Mouse (Mus musculus): ENCODE measurements around the gene Rnls. TPM values are rescaled to one million over a fixed set of nuclear protein-coding genes. Genes with fewer than 3 reads are reported as not detected.

The Rnls gene
- polyA plus RNA-seq, 1 experiment from 2014 or later, result 6.3 TPM

GRCm38 (mm10) chr19:33299726-33300292 lies 92.3 kb downstream of the Rnls start:
- Histone ChIP-seq H3K36me3 (no peaks in the 10 kb centered on the region), H3K9me3 (no peaks in the 10 kb centered on the region), H3K27me3 (no peaks in the 10 kb centered on the region), H3K27ac (no peak overlapping the region), H3K9ac (no peak overlapping the region), H3K4me3 (no peak overlapping the region), H3K4me2 (no peak overlapping the region), H3K4me1 (no peaks in the 10 kb centered on the region)
- WGBS, result 54% methylated on average over 3 of the region's 3 CpGs
- no peak for ATAC-seq (ENCODE audit: insufficient number of reproducible peaks, low FRiP score, low TSS enrichment, low read depth)

DNA sequence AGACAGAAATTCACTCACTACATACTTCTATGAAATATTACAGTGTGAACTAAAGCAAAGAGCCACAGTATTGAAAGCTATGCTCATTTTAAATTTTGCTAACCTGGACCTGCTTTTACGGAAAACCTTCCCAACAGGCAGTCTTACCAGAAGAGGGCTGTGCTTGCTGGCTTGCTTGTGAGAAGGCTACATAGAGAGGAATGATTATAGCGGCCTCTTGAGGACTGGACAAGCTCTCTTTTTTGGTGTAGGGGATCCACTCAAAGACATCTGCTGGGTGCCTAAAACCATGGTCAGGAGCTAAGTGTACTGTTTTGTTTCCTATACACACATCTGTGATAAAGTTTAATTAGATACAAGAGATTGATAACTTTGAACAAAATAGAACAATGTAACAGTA lies 95.8 kb downstream of the Rnls start:
- 37% methylated on average over 2 of the region's 2 CpGs for WGBS
- no peaks in the 10 kb centered on the region for H3K36me3 ChIP-seq
- no peaks in the 10 kb centered on the region for H3K27me3 ChIP-seq
- H3K4me2 ChIP-seq, result no peak overlapping the region
- H3K9me3 ChIP-seq, result no peaks in the 10 kb centered on the region
- no peak overlapping the region for H3K9ac ChIP-seq
- H3K4me3 ChIP-seq, result no peak overlapping the region
- no peak overlapping the region for H3K27ac ChIP-seq
- no peaks in the 10 kb centered on the region for H3K4me1 ChIP-seq
- ATAC-seq (ENCODE audit: insufficient number of reproducible peaks, low FRiP score, low TSS enrichment, low read depth), result no peak

DNA sequence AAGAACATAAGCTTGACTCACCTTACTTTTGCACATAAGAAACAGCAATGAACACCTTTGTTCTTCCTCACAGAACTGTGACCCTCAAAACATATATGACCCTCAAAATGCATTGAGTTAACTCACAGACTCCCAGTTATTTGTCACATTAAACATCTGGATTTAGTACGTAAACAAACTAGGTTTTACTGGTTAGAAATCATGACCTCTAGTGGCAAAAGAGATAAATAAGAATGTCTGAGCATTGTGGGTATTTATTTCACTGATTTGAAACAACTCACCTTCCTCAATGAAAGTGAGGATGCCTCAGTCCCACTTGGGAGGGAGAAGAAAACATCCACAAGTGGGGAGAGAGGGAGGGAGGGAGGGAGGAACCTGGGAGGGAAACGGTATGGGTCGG lies 109.1 kb downstream of the Rnls start:
- 56% methylated on average over 3 of the region's 3 CpGs for WGBS
- H3K9ac ChIP-seq, result no peak overlapping the region
- no peak for ATAC-seq (ENCODE audit: insufficient number of reproducible peaks, low FRiP score, low TSS enrichment, low read depth)
- no peaks in the 10 kb centered on the region for H3K9me3 ChIP-seq
- H3K4me3 ChIP-seq, result no peak overlapping the region
- H3K4me1 ChIP-seq, result no peaks in the 10 kb centered on the region
- H3K27me3 ChIP-seq, result 0 out of 2 replicates have a peak, but pooled peaks cover 5% of the 10 kb centered on the region
- no peak overlapping the region for H3K4me2 ChIP-seq
- H3K36me3 ChIP-seq, result no peaks in the 10 kb centered on the region
- H3K27ac ChIP-seq, result no peak overlapping the region

GRCm38 (mm10) chr19:33276421-33276820 lies 115.7 kb downstream of the Rnls start:
- Histone ChIP-seq H3K27me3 (peaks cover 5% of the 10 kb centered on the region; the same call in 1 of the 2 replicates), H3K4me1 (no peaks in the 10 kb centered on the region; the same call in 1 of the 2 replicates), H3K4me2 (no peak overlapping the region), H3K36me3 (no peaks in the 10 kb centered on the region), H3K4me3 (no peak overlapping the region), H3K9ac (no peak overlapping the region), H3K27ac (no peak overlapping the region), H3K9me3 (no peaks in the 10 kb centered on the region)
- ATAC-seq (ENCODE audit: insufficient number of reproducible peaks, low FRiP score, low TSS enrichment, low read depth), result no peak
- WGBS, result 82% methylated on average over 1 of the region's 1 CpGs

DNA sequence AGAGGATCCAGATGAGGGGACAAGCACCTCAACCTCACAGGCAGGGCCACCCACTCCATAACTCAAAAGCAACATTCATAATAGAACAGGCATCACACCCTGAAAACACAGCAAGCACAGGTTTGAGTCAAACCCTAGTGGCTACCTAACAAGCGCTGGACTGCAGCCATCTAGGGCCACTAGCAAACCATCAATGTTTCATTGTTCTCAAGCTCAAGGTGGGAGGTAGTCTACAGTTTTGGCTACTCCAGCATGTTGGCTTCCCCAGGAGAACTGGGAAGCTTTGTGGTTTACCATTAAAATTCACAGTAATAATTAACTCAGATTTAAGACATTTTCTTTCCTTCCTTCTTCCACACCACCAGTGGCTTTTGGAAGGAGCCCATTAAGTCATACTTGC lies 118.4 kb downstream of the Rnls start:
- no peak for ATAC-seq (ENCODE audit: insufficient number of reproducible peaks, low FRiP score, low TSS enrichment, low read depth)
- peaks cover 2% of the 10 kb centered on the region; the same call in 1 of the 2 replicates for H3K27me3 ChIP-seq
- no peak overlapping the region for H3K4me3 ChIP-seq
- no peaks in the 10 kb centered on the region for H3K36me3 ChIP-seq
- WGBS, result 64% methylated on average over 1 of the region's 1 CpGs
- H3K4me2 ChIP-seq, result no peak overlapping the region
- no peaks in the 10 kb centered on the region for H3K9me3 ChIP-seq
- no peak overlapping the region for H3K27ac ChIP-seq
- no peaks in the 10 kb centered on the region; the same call in 1 of the 2 replicates for H3K4me1 ChIP-seq
- H3K9ac ChIP-seq, result no peak overlapping the region

- no peak overlapping the region for H3K4me2 ChIP-seq
- no peaks in the 10 kb centered on the region; the same call in 1 of the 2 replicates for H3K27me3 ChIP-seq
- H3K4me3 ChIP-seq, result no peak overlapping the region
- no peak for ATAC-seq (ENCODE audit: insufficient number of reproducible peaks, low FRiP score, low TSS enrichment, low read depth)
- H3K36me3 ChIP-seq, result no peaks in the 10 kb centered on the region
- WGBS, result 28% methylated on average over 2 of the region's 2 CpGs
- H3K27ac ChIP-seq, result no peak overlapping the region
- no peaks in the 10 kb centered on the region for H3K9me3 ChIP-seq
- no peaks in the 10 kb centered on the region; the same call in 1 of the 2 replicates for H3K4me1 ChIP-seq
- H3K9ac ChIP-seq, result no peak overlapping the region
Measured at GRCm38 (mm10) chr19:33271571-33271970, 120.5 kb downstream of the Rnls start.

GRCm38 (mm10) chr19:33270231-33270630 lies 121.9 kb downstream of the Rnls start:
- H3K27me3 ChIP-seq, result no peaks in the 10 kb centered on the region; the same call in 1 of the 2 replicates
- no peaks in the 10 kb centered on the region for H3K9me3 ChIP-seq
- no peak overlapping the region for H3K9ac ChIP-seq
- no peak overlapping the region for H3K4me3 ChIP-seq
- H3K36me3 ChIP-seq, result no peaks in the 10 kb centered on the region
- H3K4me2 ChIP-seq, result no peak overlapping the region
- 77% methylated on average over 2 of the region's 2 CpGs for WGBS
- no peaks in the 10 kb centered on the region; the same call in 1 of the 2 replicates for H3K4me1 ChIP-seq
- no peak overlapping the region for H3K27ac ChIP-seq
- ATAC-seq (ENCODE audit: insufficient number of reproducible peaks, low FRiP score, low TSS enrichment, low read depth), result no peak

DNA sequence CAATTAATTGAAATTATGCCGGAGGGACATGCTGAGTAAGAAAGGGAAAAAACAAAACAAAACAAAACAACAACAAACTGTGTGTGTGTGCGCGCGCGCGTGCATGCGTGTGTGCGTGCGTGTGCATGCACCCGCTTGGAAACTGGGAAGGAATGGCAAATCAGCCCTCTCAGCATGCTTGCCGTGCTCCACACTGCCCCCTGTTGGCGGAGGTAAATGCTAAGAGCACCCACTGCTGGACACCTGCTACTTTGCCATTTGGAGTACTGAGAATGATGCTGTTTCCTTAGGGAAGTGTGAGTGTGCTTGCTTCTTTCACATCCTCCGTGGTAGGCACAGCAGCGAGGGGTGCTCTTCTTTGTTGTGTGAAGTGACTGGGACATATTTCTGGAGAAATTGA lies 124.1 kb downstream of the Rnls start:
- no peaks in the 10 kb centered on the region for H3K36me3 ChIP-seq
- WGBS, result 85% methylated on average over 14 of the region's 14 CpGs
- H3K27me3 ChIP-seq, result no peaks in the 10 kb centered on the region
- no peak overlapping the region for H3K4me2 ChIP-seq
- no peak for ATAC-seq (ENCODE audit: insufficient number of reproducible peaks, low FRiP score, low TSS enrichment, low read depth)
- no peaks in the 10 kb centered on the region for H3K9me3 ChIP-seq
- H3K4me3 ChIP-seq, result no peak overlapping the region
- no peaks in the 10 kb centered on the region for H3K4me1 ChIP-seq
- no peak overlapping the region for H3K9ac ChIP-seq
- H3K27ac ChIP-seq, result no peak overlapping the region

GRCm38 (mm10) chr19:33265245-33265644 lies 126.8 kb downstream of the Rnls start:
- Histone ChIP-seq H3K4me2 (no peak overlapping the region), H3K36me3 (no peaks in the 10 kb centered on the region), H3K27me3 (no peaks in the 10 kb centered on the region), H3K9ac (no peak overlapping the region), H3K4me3 (no peak overlapping the region), H3K27ac (no peak overlapping the region), H3K9me3 (no peaks in the 10 kb centered on the region), H3K4me1 (no peaks in the 10 kb centered on the region)
- no peak for ATAC-seq (ENCODE audit: insufficient number of reproducible peaks, low FRiP score, low TSS enrichment, low read depth)
- 8% methylated on average over 2 of the region's 2 CpGs for WGBS

DNA sequence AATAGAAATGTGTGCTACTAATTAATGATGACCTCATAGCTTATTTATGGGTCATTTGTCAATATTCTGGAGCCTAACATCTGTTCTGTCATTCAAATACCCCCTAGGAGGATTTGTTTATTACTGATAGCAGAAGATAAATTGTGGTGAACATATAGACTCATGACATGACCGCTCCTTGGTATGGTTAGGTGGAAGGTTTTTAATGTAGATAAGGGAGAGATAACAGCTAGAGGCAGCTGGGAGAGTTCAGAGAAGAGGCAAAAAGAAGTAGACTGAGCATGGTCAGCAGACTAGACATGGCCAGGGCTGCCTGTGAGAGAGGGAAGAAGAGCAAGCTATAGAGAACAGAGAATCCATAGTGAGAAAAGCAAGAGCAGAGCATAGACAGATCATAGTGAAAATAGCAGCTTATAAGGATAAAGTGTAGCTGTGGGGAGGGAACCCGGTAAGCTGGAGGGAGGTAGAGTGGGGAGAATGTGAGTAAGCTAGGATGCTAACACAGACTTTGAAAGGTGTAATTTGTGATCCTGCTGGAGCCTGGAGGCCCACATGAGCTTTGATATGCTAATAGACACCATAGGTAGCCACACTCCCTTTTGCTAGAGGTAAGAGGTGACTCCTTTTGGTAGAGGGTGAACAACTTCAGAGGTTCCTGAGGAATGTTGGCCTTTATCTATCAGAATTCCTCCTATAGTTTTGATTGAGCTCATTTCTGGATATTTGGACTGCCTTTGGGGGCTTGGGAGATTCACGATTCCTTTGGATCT lies 127.7 kb downstream of the Rnls start:
- 35% methylated on average over 3 of the region's 3 CpGs for WGBS
- Histone ChIP-seq H3K9me3 (no peaks in the 10 kb centered on the region), H3K4me1 (no peaks in the 10 kb centered on the region), H3K9ac (no peak overlapping the region), H3K36me3 (no peaks in the 10 kb centered on the region), H3K27me3 (no peaks in the 10 kb centered on the region), H3K4me3 (no peak overlapping the region), H3K4me2 (no peak overlapping the region), H3K27ac (no peak overlapping the region)
- ATAC-seq (ENCODE audit: insufficient number of reproducible peaks, low FRiP score, low TSS enrichment, low read depth), result no peak

DNA sequence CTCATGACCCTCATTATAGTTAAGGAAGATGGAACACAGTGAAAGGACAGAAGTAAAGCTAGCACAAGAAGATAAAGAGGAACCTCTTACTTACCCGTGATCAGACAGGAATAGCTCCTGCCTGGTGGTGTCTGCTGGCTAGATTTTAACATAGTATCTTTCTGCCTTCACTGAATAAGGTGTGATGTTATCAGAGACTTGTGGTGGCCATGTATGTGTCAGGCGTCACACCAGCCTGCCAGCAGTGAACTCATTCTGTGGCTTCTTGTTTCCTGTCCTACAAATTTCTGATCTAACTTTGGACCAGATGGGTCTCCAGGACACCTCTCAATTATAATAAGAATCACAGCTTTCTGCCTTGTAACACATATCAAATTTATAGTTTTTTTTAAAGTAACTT lies 129.7 kb downstream of the Rnls start:
- WGBS, result 61% methylated on average over 2 of the region's 2 CpGs
- Histone ChIP-seq H3K4me1 (no peaks in the 10 kb centered on the region), H3K9me3 (no peaks in the 10 kb centered on the region), H3K36me3 (no peaks in the 10 kb centered on the region), H3K9ac (no peak overlapping the region), H3K27ac (no peak overlapping the region), H3K4me2 (no peak overlapping the region), H3K4me3 (no peak overlapping the region), H3K27me3 (no peaks in the 10 kb centered on the region)
- no peak for ATAC-seq (ENCODE audit: insufficient number of reproducible peaks, low FRiP score, low TSS enrichment, low read depth)

- ATAC-seq (ENCODE audit: insufficient number of reproducible peaks, low FRiP score, low TSS enrichment, low read depth), result no peak
- Histone ChIP-seq H3K4me2 (no peak overlapping the region), H3K27ac (no peak overlapping the region), H3K27me3 (no peaks in the 10 kb centered on the region), H3K4me3 (no peak overlapping the region), H3K9me3 (no peaks in the 10 kb centered on the region), H3K4me1 (no peaks in the 10 kb centered on the region), H3K36me3 (no peaks in the 10 kb centered on the region), H3K9ac (no peak overlapping the region)
- 80% methylated on average over 1 of the region's 1 CpGs for WGBS
Measured at GRCm38 (mm10) chr19:33259164-33259563, 132.9 kb downstream of the Rnls start.

Data from limb, embryonic 15.5 days (tissue).